Mouse (Mus musculus) neural tube, embryonic 10.5 days (tissue): ENCODE data around the gene Dennd2c.
"Not testable (repeated sequence)": the region's sequence is repeated elsewhere in the genome, so short reads cannot be mapped to it uniquely, and the experiment has no call there.

Experiments used
- DNase-seq: peaks from one replicate; pipeline ENCODE4 v3.0.0-alpha.2; 2017; ENCODE audit warnings: low spot score; ENCODE audit errors: extremely low spot score

Dennd2c gene

DNA sequence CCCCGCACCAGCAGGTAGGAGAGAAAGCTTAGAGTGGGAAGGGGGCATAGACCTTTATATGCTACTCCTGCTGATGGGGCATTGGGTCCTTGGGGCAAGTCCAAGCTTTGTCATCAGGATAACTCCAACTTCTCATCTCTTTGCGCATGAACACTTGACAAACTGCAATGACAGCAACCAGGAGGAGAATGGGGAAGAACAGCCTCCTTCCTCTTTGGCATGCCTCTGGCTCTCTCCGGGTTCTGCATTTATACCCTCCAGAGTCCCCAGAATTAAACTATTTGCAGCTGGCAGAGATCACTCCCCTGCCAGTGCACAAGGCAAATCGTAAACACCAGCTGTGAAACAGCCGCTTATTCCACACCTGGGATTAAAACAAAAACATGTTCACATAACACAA, 111.1 kb downstream of the Dennd2c start:
- DNase-seq = no peak

DNA sequence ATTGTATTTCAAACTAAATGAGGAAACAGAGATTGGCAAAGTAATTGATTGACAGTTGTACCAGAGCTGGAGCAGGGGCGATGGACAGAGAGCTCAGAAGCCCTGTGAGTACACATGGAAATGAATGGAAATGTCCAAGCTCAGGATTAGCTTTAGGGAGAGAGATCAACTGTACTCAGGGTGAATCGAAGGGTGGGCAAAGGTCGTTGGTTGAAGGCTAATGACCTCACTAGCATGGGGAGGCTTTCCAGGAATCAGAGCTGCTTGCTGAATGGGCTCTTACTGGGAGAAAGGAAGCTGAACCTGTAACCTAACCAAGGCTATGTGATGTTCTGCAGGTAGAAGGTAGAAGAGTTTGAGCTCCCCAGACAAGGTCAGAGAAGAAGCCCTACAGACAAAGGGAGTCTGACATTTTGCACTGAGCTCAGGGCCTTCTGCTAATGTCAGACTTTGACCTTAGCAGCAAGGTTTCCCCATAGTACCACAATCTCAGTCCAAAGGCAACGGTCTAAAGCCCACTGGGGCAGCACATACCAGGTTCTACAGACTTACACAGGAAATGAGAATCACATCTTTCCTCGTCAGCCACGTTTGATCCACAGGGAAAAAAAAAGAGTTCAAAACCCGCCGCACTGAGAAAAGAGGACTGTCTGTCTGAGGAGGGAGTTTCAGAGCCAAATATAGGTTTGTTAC, 112.3 kb downstream of the Dennd2c start:
- no peak for DNase-seq

DNA sequence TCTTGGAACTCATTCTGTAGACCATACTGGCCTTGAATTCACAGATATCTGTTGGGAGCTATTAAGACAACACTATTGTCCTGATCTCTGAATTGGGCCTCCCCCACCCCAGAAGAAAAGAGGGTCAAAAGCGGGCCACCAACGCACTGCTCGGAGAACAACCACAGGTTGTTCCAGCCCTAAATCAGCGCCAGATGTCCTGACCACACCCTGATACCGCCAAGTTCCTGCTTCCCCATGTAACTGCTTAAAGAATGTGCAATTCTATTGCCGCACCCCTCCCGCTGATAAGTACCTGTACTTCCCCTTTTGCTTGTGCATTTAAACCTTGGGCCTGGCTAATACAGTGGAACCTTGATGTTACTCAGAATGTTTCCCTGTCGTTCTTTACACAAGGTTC, 113.0 kb downstream of the Dennd2c start:
- not testable (repeated sequence) for DNase-seq
